17 mouse cellular contexts compared by ENCODE assay signal in genomic region chr9:75466641-75467040, GRCm38 (mm10). TPM values are rescaled to one million over a fixed set of nuclear protein-coding genes. Genes with fewer than 3 reads are reported as not detected.
DNase-seq lines count a peak whose midpoint lies in the region; ATAC-seq and TF ChIP-seq lines count a peak whose summit lies in the region.
"Had no signal": no experiment of that assay in that cellular context is flagged by ENCODE, and none has a peak within 500 bp of the region (broad histone marks: within the 10 kb centered on the region; RNA-seq: fewer than 3 reads in every experiment).

No protein-coding gene starts in this region.

- peak in 2 of 3 experiments; percentile 22 to 48; a peak in 3 of 6 replicates for TF ChIP-seq CTCF in MEL (IDR thresholded peaks at IDR 0.05 in 2 of 3, conservative IDR thresholded peaks at IDR 0.05 in 1 of 3; ENCODE audit: control insufficient read depth in 1 of 3, insufficient read depth in 1 of 3, low read depth in 2 of 3, low read length in 3 of 3, poor library complexity in 1 of 3, severe bottlenecking in 1 of 3)

- H3K4me3 ChIP-seq in heart, embryonic 16.5 days (ENCODE audit: low read length): no peak overlapping the region
- H3K4me3 ChIP-seq in midbrain, embryonic 14.5 days (replicated peaks; ENCODE audit: low read depth, low read length): no peak overlapping the region
- H3K4me3 ChIP-seq in midbrain, embryonic 11.5 days (ENCODE audit: low read depth, low read length): no peak overlapping the region
- no peak overlapping the region for H3K4me3 ChIP-seq in MEL (ENCODE audit: control insufficient read depth in 1 of 2, insufficient read depth in 1 of 2, low read depth in 2 of 2, low read length in 2 of 2)
- no peak overlapping the region for H3K4me3 ChIP-seq in limb, embryonic 10.5 days
- H3K4me3 ChIP-seq: limb, embryonic 12.5 days had no signal

- H3K4me2 ChIP-seq in heart, embryonic 16.5 days (ENCODE audit: low read depth, low read length): no peak overlapping the region
- no peak overlapping the region for H3K4me2 ChIP-seq in midbrain, embryonic 14.5 days (ENCODE audit: low read length)
- H3K4me2 ChIP-seq in midbrain, embryonic 11.5 days: no peak overlapping the region
- H3K4me2 ChIP-seq: limb, embryonic 12.5 days had no signal

- peak; percentile 23 for TF ChIP-seq RAD21 in MEL (IDR thresholded peaks at IDR 0.05; ENCODE audit: low read depth, low read length)

- ATAC-seq in heart, embryonic 16.5 days (replicated peaks; ENCODE audit: extremely low read depth, insufficient read depth, low FRiP score): no peak
- no peak for ATAC-seq in midbrain, embryonic 14.5 days (ENCODE audit: low FRiP score, low TSS enrichment)
- ATAC-seq in midbrain, embryonic 11.5 days (ENCODE audit: low FRiP score): no peak
- ATAC-seq: forebrain, embryonic 14.5 days; inflammation-experienced regulatory T-cells, adult 6 months had no signal

- H3K27me3 ChIP-seq in heart, embryonic 16.5 days (ENCODE audit: control insufficient read depth, insufficient read depth, low read length): no peaks in the 10 kb centered on the region
- no peaks in the 10 kb centered on the region for H3K27me3 ChIP-seq in midbrain, embryonic 14.5 days (ENCODE audit: control insufficient read depth, insufficient read depth, low read length)
- no peaks in the 10 kb centered on the region for H3K27me3 ChIP-seq in midbrain, embryonic 11.5 days (ENCODE audit: control insufficient read depth, insufficient read depth, low read length)
- no peaks in the 10 kb centered on the region for H3K27me3 ChIP-seq in MEL (ENCODE audit: control insufficient read depth in 1 of 2, insufficient read depth in 2 of 2, low read length in 2 of 2)
- H3K27me3 ChIP-seq in splenic B cell, adult 2 months (ENCODE audit: control insufficient read depth, insufficient read depth, low read length, poor library complexity, severe bottlenecking): no peaks in the 10 kb centered on the region; the same call in 1 of the 2 replicates
- H3K27me3 ChIP-seq in limb, embryonic 10.5 days (ENCODE audit: low read depth, poor library complexity, severe bottlenecking): no peaks in the 10 kb centered on the region
- H3K27me3 ChIP-seq: limb, embryonic 12.5 days had no signal

- peak overlapping the region; percentile 40; the same call in 1 of the 2 replicates for H3K27ac ChIP-seq in heart, embryonic 16.5 days (ENCODE audit: low read length)
- H3K27ac ChIP-seq in midbrain, embryonic 14.5 days (replicated peaks; ENCODE audit: low read depth, low read length): no peak overlapping the region
- no peak overlapping the region for H3K27ac ChIP-seq in midbrain, embryonic 11.5 days (ENCODE audit: low read depth, low read length)
- H3K27ac ChIP-seq in MEL (ENCODE audit: control insufficient read depth, low read depth, low read length): no peak overlapping the region
- H3K27ac ChIP-seq in limb, embryonic 10.5 days: no peak overlapping the region
- H3K27ac ChIP-seq: limb, embryonic 12.5 days had no signal

- H3K4me1 ChIP-seq in heart, embryonic 16.5 days (ENCODE audit: control insufficient read depth, insufficient read depth, low read length): peaks cover 25% of the 10 kb centered on the region
- H3K4me1 ChIP-seq in midbrain, embryonic 14.5 days (ENCODE audit: control insufficient read depth, insufficient read depth, low read length): no peaks in the 10 kb centered on the region
- H3K4me1 ChIP-seq in midbrain, embryonic 11.5 days (ENCODE audit: control insufficient read depth, insufficient read depth, low read length): no peaks in the 10 kb centered on the region
- H3K4me1 ChIP-seq in MEL (ENCODE audit: control insufficient read depth in 1 of 2, insufficient read depth in 2 of 2, low read length in 2 of 2): no peaks in the 10 kb centered on the region
- H3K4me1 ChIP-seq in limb, embryonic 10.5 days: no peaks in the 10 kb centered on the region
- H3K4me1 ChIP-seq: limb, embryonic 12.5 days had no signal

- TF ChIP-seq EP300 in MEL (IDR thresholded peaks at IDR 0.05; ENCODE audit: low read depth in 1 of 2, low read length in 2 of 2): no peak

- H3K9ac ChIP-seq in heart, embryonic 16.5 days (ENCODE audit: low read length): no peak overlapping the region
- H3K9ac ChIP-seq in midbrain, embryonic 14.5 days (replicated peaks; ENCODE audit: low read length): no peak overlapping the region
- H3K9ac ChIP-seq in midbrain, embryonic 11.5 days (ENCODE audit: low read length): no peak overlapping the region
- no peak overlapping the region for H3K9ac ChIP-seq in MEL (ENCODE audit: control insufficient read depth, low read depth, low read length, poor library complexity, severe bottlenecking)
- H3K9ac ChIP-seq: limb, embryonic 12.5 days had no signal

- DNase-seq in heart, adult 8-10 months (ENCODE audit: low spot score): no peak
- peak; percentile 8 for DNase-seq in midbrain, embryonic 14.5 days
- DNase-seq in midbrain, embryonic 11.5 days (ENCODE audit: low spot score, missing footprints): no peak
- DNase-seq in MEL (ENCODE audit: low read depth, low spot score): peak; percentile 35
- DNase-seq in splenic B cell, adult 2 months (ENCODE audit: low read depth, low spot score): peak; percentile 6
- DNase-seq in limb, embryonic 10.5 days (ENCODE audit: low spot score): no peak
- no peak for DNase-seq in urinary bladder, postnatal 10 days (ENCODE audit: low spot score)
- DNase-seq: cerebellum, adult 11-12 months; gastrocnemius, postnatal 10 days; heart, postnatal 14 days; kidney, postnatal 10 days; right cerebral cortex, postnatal 4 days had no signal

- no peaks in the 10 kb centered on the region for H3K79me2 ChIP-seq in MEL (ENCODE audit: control insufficient read depth, insufficient read depth, low read length, poor library complexity)

- whole genome bisulfite sequencing in heart, embryonic 16.5 days: 85% methylated on average over 4 of the region's 4 CpGs
- 94% methylated on average over 4 of the region's 4 CpGs for WGBS in midbrain, embryonic 14.5 days
- 91% methylated on average over 4 of the region's 4 CpGs for WGBS in midbrain, embryonic 11.5 days
- WGBS in limb, embryonic 10.5 days: 93% methylated on average over 4 of the region's 4 CpGs

- peaks cover 23% of the 10 kb centered on the region for H3K36me3 ChIP-seq in heart, embryonic 16.5 days (ENCODE audit: control insufficient read depth, insufficient read depth)
- peaks cover 69% of the 10 kb centered on the region for H3K36me3 ChIP-seq in midbrain, embryonic 14.5 days (ENCODE audit: control insufficient read depth, insufficient read depth, low read length)
- H3K36me3 ChIP-seq in midbrain, embryonic 11.5 days (ENCODE audit: control insufficient read depth, insufficient read depth, low read length): peaks cover 16% of the 10 kb centered on the region
- H3K36me3 ChIP-seq in MEL (ENCODE audit: control insufficient read depth in 1 of 2, insufficient read depth in 2 of 2, low read length in 2 of 2): peaks cover 0 to 6% of the 10 kb centered on the region in 2 experiments; a peak in 2 of 4 replicates
- peaks cover 6% of the 10 kb centered on the region for H3K36me3 ChIP-seq in splenic B cell, adult 2 months (ENCODE audit: control insufficient read depth, insufficient read depth, low read length, poor library complexity, severe bottlenecking)
- H3K36me3 ChIP-seq in limb, embryonic 10.5 days: peaks cover 82% of the 10 kb centered on the region

- peaks cover 3% of the 10 kb centered on the region; the same call in 1 of the 2 replicates for H3K9me3 ChIP-seq in heart, embryonic 16.5 days (replicated peaks; ENCODE audit: control insufficient read depth, low read length)
- H3K9me3 ChIP-seq in midbrain, embryonic 14.5 days (ENCODE audit: control insufficient read depth, low read length): no peaks in the 10 kb centered on the region
- no peaks in the 10 kb centered on the region for H3K9me3 ChIP-seq in midbrain, embryonic 11.5 days (ENCODE audit: control insufficient read depth, low read length)
- no peaks in the 10 kb centered on the region for H3K9me3 ChIP-seq in MEL (replicated peaks; ENCODE audit: insufficient read depth, low read length)
- no peaks in the 10 kb centered on the region for H3K9me3 ChIP-seq in limb, embryonic 10.5 days (replicated peaks)
- H3K9me3 ChIP-seq: G1E; limb, embryonic 12.5 days had no signal

- no peak for TF ChIP-seq POLR2A in MEL (IDR thresholded peaks at IDR 0.05; ENCODE audit: control insufficient read depth in 1 of 2, insufficient read depth in 1 of 2, low read depth in 1 of 2, low read length in 2 of 2, poor library complexity in 1 of 2)

TF ChIP-seq in MEL, 35 proteins besides CTCF, POLR2A, EP300 and RAD21 (continues in another document):
- TF ChIP-seq MXI1 (IDR thresholded peaks at IDR 0.05; ENCODE audit: low read depth, low read length): no peak
- no peak for TF ChIP-seq TBP (IDR thresholded peaks at IDR 0.05; ENCODE audit: low read depth, low read length)
- peak; percentile 35 for TF ChIP-seq SMC3 (IDR thresholded peaks at IDR 0.05; ENCODE audit: low read depth, low read length)
- TF ChIP-seq HCFC1 (IDR thresholded peaks at IDR 0.05; ENCODE audit: low read depth, low read length): no peak
- TF ChIP-seq MYB (IDR thresholded peaks at IDR 0.05; ENCODE audit: low read depth, low read length): no peak
- TF ChIP-seq KAT2A (conservative IDR thresholded peaks at IDR 0.05; ENCODE audit: low read depth, low read length): no peak
- no peak for TF ChIP-seq E2F4 (IDR thresholded peaks at IDR 0.05; ENCODE audit: borderline replicate concordance, low read depth, low read length)
- no peak for TF ChIP-seq MAZ (IDR thresholded peaks at IDR 0.05; ENCODE audit: low read depth, low read length)

RNA-seq across cellular contexts. Expression of gene Leo1, which starts 25.3 kb away (rescaled TPM):
- 28.1 and 32.0 TPM in 2 replicates for polyA plus RNA-seq in heart, embryonic 16.5 days (2015; fragmentation: Nextera tagmentation; extraction: Ambion mirVana)
- total RNA-seq in heart, adult 8-10 months (2022): 10 to 100 TPM in 3 of 4 experiments, 1 to 10 TPM in 1; 8.9 to 14.0 (median 12.8) TPM
- polyA plus RNA-seq in midbrain, embryonic 14.5 days (2014; fragmentation: Nextera tagmentation; extraction: Ambion mirVana): 39.8 and 41.5 TPM in 2 replicates
- polyA plus RNA-seq in midbrain, embryonic 11.5 days (2014; fragmentation: Nextera tagmentation; extraction: Ambion mirVana): 45.2 and 49.9 TPM in 2 replicates
- total RNA-seq in MEL (2012; rRNA removed): 41.6 and 42.6 TPM in 2 replicates
- polyA plus RNA-seq in MEL (2012; ENCODE audit: insufficient read depth in 1 of 2, insufficient read length in 2 of 2, low read depth in 1 of 2, low replicate concordance in 2 of 2, missing spikeins in 1 of 2): 10 to 100 TPM in 1 of 2 experiments, not detected in 1; 49.0 TPM
- 49.4 and 58.3 TPM in 2 replicates for polyA plus RNA-seq in limb, embryonic 10.5 days (2016; fragmentation: Nextera tagmentation; extraction: Ambion mirVana)

RNA-seq across cellular contexts. Expression of gene Mapk6, which starts 56.8 kb away (rescaled TPM):
- 35.8 and 41.6 TPM in 2 replicates for polyA plus RNA-seq in heart, embryonic 16.5 days (2015; fragmentation: Nextera tagmentation; extraction: Ambion mirVana)
- 10 to 100 TPM; 21.8 to 25.3 (median 22.6) TPM for total RNA-seq in heart, adult 8-10 months (2022)
- polyA plus RNA-seq in midbrain, embryonic 14.5 days (2014; fragmentation: Nextera tagmentation; extraction: Ambion mirVana): 155 and 208 TPM in 2 replicates
- 193 and 199 TPM in 2 replicates for polyA plus RNA-seq in midbrain, embryonic 11.5 days (2014; fragmentation: Nextera tagmentation; extraction: Ambion mirVana)
- 19.6 and 26.6 TPM in 2 replicates for total RNA-seq in MEL (2012; rRNA removed)
- 10 to 100 TPM; 44.1 to 91.0 TPM for polyA plus RNA-seq in MEL (2012; ENCODE audit: insufficient read depth in 1 of 2, insufficient read length in 2 of 2, low read depth in 1 of 2, low replicate concordance in 2 of 2, missing spikeins in 1 of 2)
- 141 and 146 TPM in 2 replicates for polyA plus RNA-seq in limb, embryonic 10.5 days (2016; fragmentation: Nextera tagmentation; extraction: Ambion mirVana)

Comparison
In these comparisons a context has a peak if more than half of its experiments do, and no peak if none do; other contexts are left out.
1. DNase-seq: peak in midbrain, embryonic 14.5 days (single experiment), MEL (single experiment) and splenic B cell, adult 2 months (single experiment); none in heart, adult 8-10 months (single experiment), midbrain, embryonic 11.5 days (single experiment), limb, embryonic 10.5 days (single experiment) and urinary bladder, postnatal 10 days (single experiment).